Mouse (Mus musculus) cortical plate, adult 2 months (tissue): ENCODE data around the gene Zfyve26.

Experiments used
- CTCF ChIP-seq: fragments of 200-500 bp; IDR thresholded peaks from 2 replicates; pipeline ENCODE4 v1.5.1; 2011; ENCODE audit warnings: mild to moderate bottlenecking, control low read depth, low read length; ENCODE audit not compliant: insufficient read depth; ENCODE audit errors: extremely low read depth
- POLR2A ChIP-seq: fragments of 200-500 bp; IDR thresholded peaks from 2 replicates; pipeline ENCODE4 v1.6.1; 2011; ENCODE audit warnings: mild to moderate bottlenecking, low read length, control low read depth; ENCODE audit not compliant: insufficient read depth; ENCODE audit errors: extremely low read depth

GRCm38 (mm10) chr12:79306013-79306412, 9.9 kb upstream of the Zfyve26 start:
- TF ChIP-seq POLR2A (no peak), CTCF (no peak)
